Mouse (Mus musculus) MEL (cell line): Measurements from ENCODE around the gene Sgf29. TPM values are rescaled to one million over a fixed set of nuclear protein-coding genes. Genes with fewer than 3 reads are reported as not detected.

Source experiments
- DNase-seq: peaks from one replicate; pipeline ENCODE4 v3.0.0; 2011; ENCODE audit warnings: low read depth, low spot score
- H3K27ac ChIP-seq: 2 replicates; pipeline ENCODE4 v1.5.1; 2012; ENCODE audit warnings: low read depth, mild to moderate bottlenecking, control low read depth, low read length, moderate library complexity; ENCODE audit not compliant: control insufficient read depth
- H3K27me3 ChIP-seq, 2 experiments: fragments of 150-350 bp in 1 of 2; sonication (generic) in 1 of 2; 2 replicates each; pipeline ENCODE4 v1.6.1; 2012; ENCODE audit warnings: low read length in 2 of 2, mild to moderate bottlenecking in 2 of 2, improper control_type of control experiment in 1 of 2, moderate library complexity in 1 of 2; ENCODE audit not compliant: insufficient read depth in 2 of 2, control insufficient read depth in 1 of 2
- H3K36me3 ChIP-seq, 2 experiments: 2 replicates each; pipeline ENCODE4 v1.6.1; 2012 to 2014; ENCODE audit warnings: low read length in 2 of 2, improper control_type of control experiment in 1 of 2, inconsistent platforms in 1 of 2, mild to moderate bottlenecking in 1 of 2; ENCODE audit not compliant: insufficient read depth in 2 of 2, control insufficient read depth in 1 of 2
- H3K4me1 ChIP-seq, 2 experiments: fragments of 150-350 bp in 1 of 2; sonication (generic) in 1 of 2; 2 replicates each; pipeline ENCODE4 v1.6.1; 2012; ENCODE audit warnings: low read length in 2 of 2, improper control_type of control experiment in 1 of 2, mild to moderate bottlenecking in 1 of 2; ENCODE audit not compliant: insufficient read depth in 2 of 2, control insufficient read depth in 1 of 2
- H3K4me3 ChIP-seq, 2 experiments: fragments of 150-350 bp in 1 of 2; sonication (generic) in 1 of 2; 2 replicates each; pipeline ENCODE4 v1.5.1; 2012; ENCODE audit warnings: low read depth in 2 of 2, low read length in 2 of 2, mild to moderate bottlenecking in 2 of 2, moderate library complexity in 2 of 2, control low read depth in 1 of 2, improper control_type of control experiment in 1 of 2; ENCODE audit not compliant: control insufficient read depth in 1 of 2, insufficient read depth in 1 of 2
- H3K79me2 ChIP-seq: 2 replicates; pipeline ENCODE4 v1.6.1; 2012; ENCODE audit warnings: mild to moderate bottlenecking, low read length, moderate library complexity; ENCODE audit not compliant: control insufficient read depth, poor library complexity, insufficient read depth
- H3K9ac ChIP-seq: 2 replicates; pipeline ENCODE4 v1.6.1; 2012; ENCODE audit warnings: low read depth, mild to moderate bottlenecking, control low read depth, low read length, moderate library complexity; ENCODE audit not compliant: control insufficient read depth, poor library complexity, severe bottlenecking
- H3K9me3 ChIP-seq: fragments of 150-350 bp; sonication (generic); replicated peaks from 2 replicates; pipeline ENCODE4 v1.6.1; 2012; ENCODE audit warnings: mild to moderate bottlenecking, low read length, improper control_type of control experiment, moderate library complexity; ENCODE audit not compliant: insufficient read depth
- CHD1 ChIP-seq: IDR thresholded peaks from 2 replicates; pipeline ENCODE4 v1.6.1; 2012; ENCODE audit warnings: low read depth, mild to moderate bottlenecking, inconsistent platforms, low read length, improper control_type of control experiment
- CTCF ChIP-seq, 3 experiments: IDR thresholded peaks in 2 of 3; conservative IDR thresholded peaks in 1 of 3; 2 replicates each; pipeline ENCODE4 v1.5.1; 2011 to 2012; ENCODE audit warnings: low read length in 3 of 3, low read depth in 2 of 3, mild to moderate bottlenecking in 2 of 3, improper control_type of control experiment in 1 of 3, inconsistent platforms in 1 of 3, mixed read lengths in 1 of 3, moderate library complexity in 1 of 3; ENCODE audit not compliant: control insufficient read depth in 1 of 3, insufficient read depth in 1 of 3, poor library complexity in 1 of 3, severe bottlenecking in 1 of 3
- ELF1 ChIP-seq: IDR thresholded peaks from 2 replicates; pipeline ENCODE4 v1.6.1; 2014; ENCODE audit warnings: low read depth, mild to moderate bottlenecking, inconsistent platforms, low read length, improper control_type of control experiment, moderate library complexity
- EP300 ChIP-seq, 2 experiments: IDR thresholded peaks; 2 replicates each; pipeline ENCODE4 v1.6.1; 2011; ENCODE audit warnings: improper control_type of control experiment in 2 of 2, low read length in 2 of 2, low read depth in 1 of 2, mild to moderate bottlenecking in 1 of 2
- HCFC1 ChIP-seq: IDR thresholded peaks from 2 replicates; pipeline ENCODE4 v1.6.1; 2012; ENCODE audit warnings: low read depth, mild to moderate bottlenecking, inconsistent platforms, low read length, improper control_type of control experiment, moderate library complexity
- KAT2A ChIP-seq: conservative IDR thresholded peaks from 2 replicates; pipeline ENCODE4 v1.6.1; 2012; ENCODE audit warnings: low read depth, low read length, improper control_type of control experiment, inconsistent platforms
- MAX ChIP-seq: IDR thresholded peaks from 2 replicates; pipeline ENCODE4 v1.6.1; 2011; ENCODE audit warnings: low read length, improper control_type of control experiment
- MXI1 ChIP-seq: IDR thresholded peaks from 2 replicates; pipeline ENCODE4 v1.6.1; 2011; ENCODE audit warnings: mild to moderate bottlenecking, low read depth, low read length, improper control_type of control experiment
- MYC ChIP-seq: IDR thresholded peaks from 2 replicates; pipeline ENCODE4 v1.6.1; 2011; ENCODE audit warnings: low read depth, mild to moderate bottlenecking, low read length, improper control_type of control experiment, moderate library complexity
- NELFE ChIP-seq: IDR thresholded peaks from 2 replicates; pipeline ENCODE4 v1.6.1; 2011; ENCODE audit warnings: low read depth, low read length, improper control_type of control experiment
- POLR2A ChIP-seq, 2 experiments: IDR thresholded peaks; 2 replicates each; pipeline ENCODE4 v1.6.1; 2011 to 2012; ENCODE audit warnings: low read length in 2 of 2, mild to moderate bottlenecking in 2 of 2, control low read depth in 1 of 2, improper control_type of control experiment in 1 of 2, low read depth in 1 of 2, moderate library complexity in 1 of 2; ENCODE audit not compliant: control insufficient read depth in 1 of 2, insufficient read depth in 1 of 2, poor library complexity in 1 of 2
- POLR2AphosphoS2 ChIP-seq: IDR thresholded peaks from 2 replicates; pipeline ENCODE4 v1.6.1; 2011; ENCODE audit warnings: low read length, improper control_type of control experiment
- RAD21 ChIP-seq: IDR thresholded peaks from 2 replicates; pipeline ENCODE4 v1.6.1; 2011; ENCODE audit warnings: mild to moderate bottlenecking, low read depth, low read length, improper control_type of control experiment
- RCOR1 ChIP-seq: IDR thresholded peaks from 2 replicates; pipeline ENCODE4 v1.6.1; 2012; ENCODE audit warnings: low read depth, mild to moderate bottlenecking, inconsistent platforms, low read length, improper control_type of control experiment
- SIN3A ChIP-seq: IDR thresholded peaks from 2 replicates; pipeline ENCODE4 v1.6.1; 2012; ENCODE audit warnings: low read length, improper control_type of control experiment, inconsistent platforms
- SMC3 ChIP-seq: IDR thresholded peaks from 2 replicates; pipeline ENCODE4 v1.6.1; 2011; ENCODE audit warnings: low read depth, low read length, improper control_type of control experiment
- TBP ChIP-seq: IDR thresholded peaks from 2 replicates; pipeline ENCODE4 v1.8.0; 2011; ENCODE audit warnings: low read depth, low read length, improper control_type of control experiment
- TCF12 ChIP-seq: IDR thresholded peaks from 2 replicates; pipeline ENCODE4 v1.6.1; 2014; ENCODE audit warnings: low read depth, mild to moderate bottlenecking, inconsistent platforms, low read length, improper control_type of control experiment, moderate library complexity
- UBTF ChIP-seq: IDR thresholded peaks from 2 replicates; pipeline ENCODE4 v1.6.1; 2012; ENCODE audit warnings: low read depth, mild to moderate bottlenecking, inconsistent platforms, low read length, improper control_type of control experiment, moderate library complexity, borderline replicate concordance; ENCODE audit not compliant: insufficient read depth
- USF2 ChIP-seq, 2 experiments: IDR thresholded peaks; 2 replicates each; pipeline ENCODE4 v1.6.1; 2011 to 2012; ENCODE audit warnings: improper control_type of control experiment in 2 of 2, low read length in 2 of 2, borderline replicate concordance in 1 of 2, inconsistent platforms in 1 of 2, low read depth in 1 of 2, mild to moderate bottlenecking in 1 of 2; ENCODE audit not compliant: insufficient read depth in 1 of 2
- ZMIZ1 ChIP-seq: IDR thresholded peaks from 2 replicates; pipeline ENCODE4 v1.6.1; 2012; ENCODE audit warnings: low read depth, mild to moderate bottlenecking, inconsistent platforms, low read length, improper control_type of control experiment, moderate library complexity
- polyA plus RNA-seq, 2 experiments: library from polyadenylated mRNA; stranded (reverse) in 1 of 2; unstranded in 1 of 2; fragments of >175 nt in 1 of 2; fragments of >200 nt in 1 of 2; gene quantifications; 2 replicates each; pipeline versions ENCODE4 v1.2.1 to v1.2.4; 2012; ENCODE audit warnings: low replicate concordance in 2 of 2, low read depth in 1 of 2; ENCODE audit not compliant: insufficient read length in 2 of 2, insufficient read depth in 1 of 2, missing spikeins in 1 of 2
- total RNA-seq: library from RNA; depleted of rRNA; stranded (reverse); fragments of 300-350 nt; gene quantifications from 2 replicates; pipeline ENCODE4 v1.2.3, GENCODE M21; 2012

Sgf29 gene
- total and polyA plus RNA-seq, 3 experiments, result 81.7 to 117 TPM; not detected in 1

- Histone ChIP-seq H3K27me3 (no peaks in the 10 kb centered on the region), H3K4me1 (peaks cover 0 to 12% of the 10 kb centered on the region in 2 experiments; a peak in 2 of 4 replicates), H3K4me3 (peak within 1 kb of the TSS; percentile 72 to 83), H3K9ac (peak within 1 kb of the TSS; percentile 92), H3K36me3 (peaks cover 0 to 14% of the 10 kb centered on the region in 2 experiments; a peak in 2 of 4 replicates)
- TF ChIP-seq MYC, result peak; percentile 82; the same call in 1 of the 2 replicates
- no peak for TF ChIP-seq UBTF
- TF ChIP-seq RCOR1, result no peak; the same call in 1 of the 2 replicates
- TF ChIP-seq POLR2A (IDR thresholded peaks at IDR 0.05; ENCODE audit: control insufficient read depth in 1 of 2, insufficient read depth in 1 of 2, low read depth in 1 of 2, low read length in 2 of 2, poor library complexity in 1 of 2), result peak in 1 of 2 experiments; percentile 78; a peak in 2 of 4 replicates
- peak; percentile 98 for TF ChIP-seq SIN3A
- peak; percentile 72; the same call in 1 of the 2 replicates for TF ChIP-seq TBP
- peak; percentile 87 to 96 (median 93) for TF ChIP-seq CTCF (IDR thresholded peaks at IDR 0.05 in 2 of 3, conservative IDR thresholded peaks at IDR 0.05 in 1 of 3; ENCODE audit: control insufficient read depth in 1 of 3, insufficient read depth in 1 of 3, low read depth in 2 of 3, low read length in 3 of 3, poor library complexity in 1 of 3, severe bottlenecking in 1 of 3)
- peak; percentile 56; the same call in 1 of the 2 replicates for TF ChIP-seq SMC3
- TF ChIP-seq TCF12, result no peak; the same call in 1 of the 2 replicates
- TF ChIP-seq RAD21, result peak; percentile 22
- no peak for TF ChIP-seq EP300 (IDR thresholded peaks at IDR 0.05; ENCODE audit: low read depth in 1 of 2, low read length in 2 of 2)
- TF ChIP-seq NELFE, result peak; percentile 87
- TF ChIP-seq CHD1, result no peak
- peak; percentile 97 for TF ChIP-seq MXI1
- TF ChIP-seq POLR2AphosphoS2, result peak; percentile 78
- TF ChIP-seq HCFC1, result peak; percentile 97
- TF ChIP-seq KAT2A, result no peak; the same call in 1 of the 2 replicates
- peak; percentile 100 for TF ChIP-seq ELF1
- TF ChIP-seq USF2 (IDR thresholded peaks at IDR 0.05; ENCODE audit: borderline replicate concordance in 1 of 2, insufficient read depth in 1 of 2, low read depth in 1 of 2, low read length in 2 of 2), result no peak
- peak; percentile 91 for TF ChIP-seq MAX
- TF ChIP-seq ZMIZ1, result peak; percentile 54; the same call in 1 of the 2 replicates
- TF ChIP-seq, all 39 proteins: peak for 14
- Histone ChIP-seq H3K79me2 (peaks cover 21% of the 10 kb centered on the region), H3K9me3 (no peaks in the 10 kb centered on the region), H3K27ac (peak within 1 kb of the TSS; percentile 87)
- DNase-seq, result peak; percentile 98
Measured at GRCm38 (mm10) chr7:126695631-126696207, 46.6 kb downstream of the Sgf29 start, which contains the start of gene Slx1b. Gene Slx1b, minus strand, starts transcription at chr7:126695784.
